Mouse (Mus musculus): ENCODE measurements around the gene Atg13. TPM values are rescaled to one million over a fixed set of nuclear protein-coding genes. Genes with fewer than 3 reads are reported as not detected.

Gene Atg13
- total RNA-seq, 1 experiment: 18.7 TPM

GRCm38 (mm10) chr2:91701366-91701765, 9.0 kb downstream of the Atg13 start:
- Histone ChIP-seq H3K4me3 (ENCODE audit: insufficient read depth in 1 of 2, low read depth in 1 of 2, low read length in 2 of 2, poor library complexity in 1 of 2, severe bottlenecking in 1 of 2) (no peak overlapping the region), H3K9me3 (ENCODE audit: control insufficient read depth, insufficient read depth, low read depth, low read length) (no peaks in the 10 kb centered on the region), H3K27ac (ENCODE audit: insufficient read depth, low read depth, low read length, poor library complexity, severe bottlenecking) (no peak overlapping the region), H3K4me1 (ENCODE audit: control insufficient read depth in 2 of 2, insufficient read depth in 2 of 2, low read length in 2 of 2, poor library complexity in 1 of 2) (peaks cover 2 to 8% of the 10 kb centered on the region in 2 experiments; a peak in 3 of 4 replicates), H3K9ac (ENCODE audit: insufficient read depth, low read depth, low read length, poor library complexity, severe bottlenecking) (no peak overlapping the region), H3K36me3 (ENCODE audit: control insufficient read depth, insufficient read depth, low read length, poor library complexity, severe bottlenecking) (no peaks in the 10 kb centered on the region)
- no peak for DNase-seq (ENCODE audit: low read depth, low spot score)
- TF ChIP-seq MAFK (IDR thresholded peaks at IDR 0.05; ENCODE audit: insufficient read depth, low read depth, low read length) (no peak), CHD2 (IDR thresholded peaks at IDR 0.05; ENCODE audit: low read depth, low read length) (no peak), HCFC1 (IDR thresholded peaks at IDR 0.05; ENCODE audit: borderline replicate concordance, insufficient read depth, low read length) (no peak), ZNF384 (IDR thresholded peaks at IDR 0.05; ENCODE audit: low read depth, low read length) (no peak), ZC3H11A (IDR thresholded peaks at IDR 0.05; ENCODE audit: borderline replicate concordance, low read depth, low read length) (no peak)
- in situ Hi-C loops (cut with MboI; ENCODE audit: low sequenced_read_pairs in 2 of 2, unreplicated experiment in 2 of 2): no loop called here

GRCm38 (mm10) chr2:91699225-91699624, 11.2 kb downstream of the Atg13 start:
- peaks cover 4% of the 10 kb centered on the region; the same call in 1 of the 2 replicates for H3K36me3 ChIP-seq (ENCODE audit: control insufficient read depth, insufficient read depth, low read length, poor library complexity, severe bottlenecking)
- TF ChIP-seq ZC3H11A (IDR thresholded peaks at IDR 0.05; ENCODE audit: borderline replicate concordance, low read depth, low read length) (no peak), ZNF384 (IDR thresholded peaks at IDR 0.05; ENCODE audit: low read depth, low read length) (no peak), MAFK (IDR thresholded peaks at IDR 0.05; ENCODE audit: insufficient read depth, low read depth, low read length) (no peak), CHD2 (IDR thresholded peaks at IDR 0.05; ENCODE audit: low read depth, low read length) (no peak), HCFC1 (IDR thresholded peaks at IDR 0.05; ENCODE audit: borderline replicate concordance, insufficient read depth, low read length) (no peak)
- H3K4me1 ChIP-seq (ENCODE audit: control insufficient read depth in 2 of 2, insufficient read depth in 2 of 2, low read length in 2 of 2, poor library complexity in 1 of 2): no peaks in the 10 kb centered on the region; a peak in 1 of 4 replicates
- no peak for DNase-seq (ENCODE audit: low read depth, low spot score)
- H3K9ac ChIP-seq (ENCODE audit: insufficient read depth, low read depth, low read length, poor library complexity, severe bottlenecking): no peak overlapping the region
- in situ Hi-C loops (cut with MboI; ENCODE audit: low sequenced_read_pairs in 2 of 2, unreplicated experiment in 2 of 2): no loop called here
- no peak overlapping the region for H3K4me3 ChIP-seq (ENCODE audit: insufficient read depth in 1 of 2, low read depth in 1 of 2, low read length in 2 of 2, poor library complexity in 1 of 2, severe bottlenecking in 1 of 2)
- H3K27ac ChIP-seq (ENCODE audit: insufficient read depth, low read depth, low read length, poor library complexity, severe bottlenecking): no peak overlapping the region
- no peaks in the 10 kb centered on the region for H3K9me3 ChIP-seq (ENCODE audit: control insufficient read depth, insufficient read depth, low read depth, low read length)

- in situ Hi-C loops (cut with MboI; ENCODE audit: low sequenced_read_pairs in 2 of 2, unreplicated experiment in 2 of 2): no loop called here
- H3K9me3 ChIP-seq (ENCODE audit: control insufficient read depth, insufficient read depth, low read depth, low read length): no peaks in the 10 kb centered on the region
- TF ChIP-seq ZNF384 (IDR thresholded peaks at IDR 0.05; ENCODE audit: low read depth, low read length): no peak
- no peak for TF ChIP-seq ZC3H11A (IDR thresholded peaks at IDR 0.05; ENCODE audit: borderline replicate concordance, low read depth, low read length)
- TF ChIP-seq MAFK (IDR thresholded peaks at IDR 0.05; ENCODE audit: insufficient read depth, low read depth, low read length): no peak
- TF ChIP-seq HCFC1 (IDR thresholded peaks at IDR 0.05; ENCODE audit: borderline replicate concordance, insufficient read depth, low read length): no peak
- TF ChIP-seq CHD2 (IDR thresholded peaks at IDR 0.05; ENCODE audit: low read depth, low read length): no peak
- H3K27ac ChIP-seq (ENCODE audit: insufficient read depth, low read depth, low read length, poor library complexity, severe bottlenecking): no peak overlapping the region
- H3K36me3 ChIP-seq (ENCODE audit: control insufficient read depth, insufficient read depth, low read length, poor library complexity, severe bottlenecking): peaks cover 6% of the 10 kb centered on the region
- DNase-seq (ENCODE audit: low read depth, low spot score): no peak
- H3K4me1 ChIP-seq (ENCODE audit: control insufficient read depth in 2 of 2, insufficient read depth in 2 of 2, low read length in 2 of 2, poor library complexity in 1 of 2): no peaks in the 10 kb centered on the region
- no peak overlapping the region for H3K9ac ChIP-seq (ENCODE audit: insufficient read depth, low read depth, low read length, poor library complexity, severe bottlenecking)
- no peak overlapping the region for H3K4me3 ChIP-seq (ENCODE audit: insufficient read depth in 1 of 2, low read depth in 1 of 2, low read length in 2 of 2, poor library complexity in 1 of 2, severe bottlenecking in 1 of 2)
Observed at GRCm38 (mm10) chr2:91696225-91696590, 14.2 kb downstream of the Atg13 start.

DNA sequence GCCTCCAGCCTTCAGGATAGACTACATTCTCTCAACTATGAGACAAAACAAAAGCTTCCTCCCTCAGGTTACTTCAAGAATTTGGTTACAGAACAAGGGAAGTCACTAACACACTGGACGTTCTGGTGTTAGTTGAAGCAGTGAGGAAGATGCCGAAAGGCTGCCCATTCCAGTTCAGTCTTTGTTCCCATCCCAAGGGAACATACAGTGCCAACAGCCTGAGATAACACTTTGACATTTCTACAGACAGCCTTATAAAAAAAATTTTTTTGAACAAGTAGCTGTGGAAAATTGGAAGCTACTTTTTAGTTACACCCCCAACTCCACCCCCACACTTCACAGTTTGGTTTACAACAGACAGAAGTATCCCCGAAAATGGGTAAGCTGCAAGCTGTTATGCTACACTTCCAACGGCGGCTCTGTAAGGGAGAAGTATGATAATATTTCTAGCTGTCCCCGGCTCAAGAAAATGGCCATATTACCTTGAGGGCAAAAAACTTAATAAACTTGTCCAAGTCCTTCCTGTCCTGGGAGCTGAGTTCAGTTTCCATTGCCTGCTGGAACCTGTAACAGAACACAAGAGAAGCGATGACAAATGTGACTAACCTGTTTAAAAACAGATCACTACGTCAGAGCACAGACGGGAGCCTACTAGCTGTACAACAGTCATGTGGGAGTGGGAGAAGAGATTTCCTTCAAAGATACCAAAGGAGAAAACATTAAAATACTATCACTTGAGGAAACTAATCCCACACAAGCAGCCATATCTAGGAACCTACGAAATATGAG, 14.7 kb downstream of the Atg13 start:
- H3K4me1 ChIP-seq (ENCODE audit: control insufficient read depth in 2 of 2, insufficient read depth in 2 of 2, low read length in 2 of 2, poor library complexity in 1 of 2): no peaks in the 10 kb centered on the region; a peak in 1 of 4 replicates
- DNase-seq (ENCODE audit: low read depth, low spot score): no peak

More for the DNA sequence above, 14.7 kb downstream of the Atg13 start:
- Histone ChIP-seq H3K9ac (ENCODE audit: insufficient read depth, low read depth, low read length, poor library complexity, severe bottlenecking) (no peak overlapping the region), H3K4me3 (ENCODE audit: insufficient read depth in 1 of 2, low read depth in 1 of 2, low read length in 2 of 2, poor library complexity in 1 of 2, severe bottlenecking in 1 of 2) (no peak overlapping the region), H3K9me3 (ENCODE audit: control insufficient read depth, insufficient read depth, low read depth, low read length) (no peaks in the 10 kb centered on the region), H3K36me3 (ENCODE audit: control insufficient read depth, insufficient read depth, low read length, poor library complexity, severe bottlenecking) (peaks cover 6% of the 10 kb centered on the region), H3K27ac (ENCODE audit: insufficient read depth, low read depth, low read length, poor library complexity, severe bottlenecking) (no peak overlapping the region)
- in situ Hi-C loops (cut with MboI; ENCODE audit: low sequenced_read_pairs in 2 of 2, unreplicated experiment in 2 of 2): no loop called here
- TF ChIP-seq ZNF384 (IDR thresholded peaks at IDR 0.05; ENCODE audit: low read depth, low read length) (no peak), CHD2 (IDR thresholded peaks at IDR 0.05; ENCODE audit: low read depth, low read length) (no peak), ZC3H11A (IDR thresholded peaks at IDR 0.05; ENCODE audit: borderline replicate concordance, low read depth, low read length) (no peak)
